Mouse (Mus musculus) c-Kit-positive CD71-positive TER-119-positive erythroid progenitor cells, embryonic 14.5 days (primary cell): Measurements from ENCODE around the gene Gm12248.

Experiments used
- DNase-seq: peaks from one replicate; pipeline ENCODE4 v3.0.0-alpha.2; 2013; ENCODE audit warnings: low spot score

Gene Gm12248

GRCm38 (mm10) chr11:58031176-58031575 lies 61.8 kb downstream of the Gm12248 start:
- no peak for DNase-seq

- DNase-seq: no peak
These were observed 63.1 kb downstream of the Gm12248 start for GRCm38 (mm10) chr11:58029869-58030268.

GRCm38 (mm10) chr11:58028981-58029380 lies 64.0 kb downstream of the Gm12248 start:
- no peak for DNase-seq

GRCm38 (mm10) chr11:58026860-58027259 lies 66.1 kb downstream of the Gm12248 start:
- DNase-seq: no peak

GRCm38 (mm10) chr11:58026337-58026736 lies 66.6 kb downstream of the Gm12248 start:
- DNase-seq: no peak

- DNase-seq: no peak
These were observed 67.1 kb downstream of the Gm12248 start for GRCm38 (mm10) chr11:58025881-58026280.

- no peak for DNase-seq
These were observed 68.3 kb downstream of the Gm12248 start for GRCm38 (mm10) chr11:58024671-58025070.

- DNase-seq: no peak
These were observed 68.7 kb downstream of the Gm12248 start for GRCm38 (mm10) chr11:58024271-58024670.

- DNase-seq: no peak
These were observed 71.3 kb downstream of the Gm12248 start for GRCm38 (mm10) chr11:58021618-58022017.

GRCm38 (mm10) chr11:58021095-58021494 lies 71.8 kb downstream of the Gm12248 start:
- DNase-seq: no peak

GRCm38 (mm10) chr11:58018701-58019100 lies 74.2 kb downstream of the Gm12248 start:
- DNase-seq: peak; percentile 58

GRCm38 (mm10) chr11:58018287-58018686 lies 74.6 kb downstream of the Gm12248 start:
- DNase-seq: no peak

GRCm38 (mm10) chr11:58017422-58017821 lies 75.5 kb downstream of the Gm12248 start:
- DNase-seq: no peak

GRCm38 (mm10) chr11:58016371-58016770 lies 76.6 kb downstream of the Gm12248 start:
- no peak for DNase-seq

- DNase-seq: peak; percentile 33
These were observed 77.6 kb downstream of the Gm12248 start for GRCm38 (mm10) chr11:58015339-58015738.

- DNase-seq: no peak
These were observed 78.3 kb downstream of the Gm12248 start for GRCm38 (mm10) chr11:58014604-58015003.
